Mouse (Mus musculus): ENCODE data around the gene 4930556J24Rik. TPM values are rescaled to one million over a fixed set of nuclear protein-coding genes. Genes with fewer than 3 reads are reported as not detected.

The 4930556J24Rik gene
- polyA plus RNA-seq, 1 experiment from 2014 or later, result 0.31 TPM

DNA sequence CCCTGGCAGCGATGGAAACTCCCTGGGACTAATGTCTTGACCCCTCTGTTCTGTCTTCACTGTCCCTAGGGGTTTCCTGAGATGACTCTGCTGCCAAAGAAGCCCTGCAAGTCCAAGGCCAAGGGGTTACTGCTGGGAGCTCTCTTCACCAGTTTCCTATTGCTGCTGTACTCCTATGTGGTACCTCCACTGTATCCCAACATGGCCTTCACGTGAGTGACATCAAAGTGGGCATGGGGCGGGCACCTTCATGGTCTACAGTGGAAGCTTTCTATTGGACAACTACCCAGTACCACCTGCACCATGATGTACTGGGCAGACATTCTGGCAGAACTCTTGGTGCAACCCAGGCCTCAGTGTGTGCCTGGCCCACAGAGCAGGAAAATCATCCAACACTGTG, 20.3 kb upstream of the 4930556J24Rik start:
- H3K9ac ChIP-seq (replicated peaks; ENCODE audit: low read length), result no peak overlapping the region
- ATAC-seq (ENCODE audit: low FRiP score, low TSS enrichment), result no peak
- peaks cover 45% of the 10 kb centered on the region for H3K27me3 ChIP-seq (ENCODE audit: insufficient read depth, low read length)
- WGBS, result 85% methylated on average over 3 of the region's 3 CpGs
- no peak overlapping the region for H3K27ac ChIP-seq (ENCODE audit: low read length)
- H3K9me3 ChIP-seq (ENCODE audit: low read length), result no peaks in the 10 kb centered on the region
- no peaks in the 10 kb centered on the region for H3K36me3 ChIP-seq (ENCODE audit: insufficient read depth, low read length)
- peaks cover 9% of the 10 kb centered on the region for H3K4me1 ChIP-seq (ENCODE audit: insufficient read depth, low read length)
- no peak overlapping the region for H3K4me2 ChIP-seq (replicated peaks; ENCODE audit: low read depth, low read length)
- H3K4me3 ChIP-seq (ENCODE audit: low read length), result no peak overlapping the region

DNA sequence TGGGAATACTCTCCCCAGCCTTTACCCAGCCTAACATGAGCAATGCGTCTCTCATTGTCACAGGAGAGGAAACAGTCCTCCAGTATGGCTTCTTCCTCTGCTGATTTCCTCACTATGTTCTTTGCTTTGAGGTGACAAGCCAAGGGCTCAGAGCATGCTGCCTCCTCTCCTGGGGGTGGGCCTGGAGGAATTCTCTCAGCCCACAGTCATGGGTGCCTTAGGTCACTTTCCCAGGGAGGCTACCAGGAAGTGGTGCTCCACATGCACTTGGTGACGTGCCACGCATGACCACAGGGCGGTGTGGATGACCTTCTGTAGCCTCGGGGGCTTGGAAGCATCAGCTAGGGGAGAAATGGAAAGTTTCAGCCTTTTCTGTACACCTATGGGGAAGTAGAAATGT, 18.9 kb upstream of the 4930556J24Rik start:
- Histone ChIP-seq H3K36me3 (ENCODE audit: insufficient read depth, low read length) (no peaks in the 10 kb centered on the region), H3K27ac (ENCODE audit: low read length) (no peak overlapping the region), H3K4me3 (ENCODE audit: low read length) (no peak overlapping the region), H3K27me3 (ENCODE audit: insufficient read depth, low read length) (peaks cover 41% of the 10 kb centered on the region), H3K9ac (replicated peaks; ENCODE audit: low read length) (no peak overlapping the region), H3K4me1 (ENCODE audit: insufficient read depth, low read length) (peaks cover 9% of the 10 kb centered on the region), H3K9me3 (ENCODE audit: low read length) (no peaks in the 10 kb centered on the region), H3K4me2 (replicated peaks; ENCODE audit: low read depth, low read length) (no peak overlapping the region)
- no peak for ATAC-seq (ENCODE audit: low FRiP score, low TSS enrichment)
- 72% methylated on average over 5 of the region's 5 CpGs for WGBS

DNA sequence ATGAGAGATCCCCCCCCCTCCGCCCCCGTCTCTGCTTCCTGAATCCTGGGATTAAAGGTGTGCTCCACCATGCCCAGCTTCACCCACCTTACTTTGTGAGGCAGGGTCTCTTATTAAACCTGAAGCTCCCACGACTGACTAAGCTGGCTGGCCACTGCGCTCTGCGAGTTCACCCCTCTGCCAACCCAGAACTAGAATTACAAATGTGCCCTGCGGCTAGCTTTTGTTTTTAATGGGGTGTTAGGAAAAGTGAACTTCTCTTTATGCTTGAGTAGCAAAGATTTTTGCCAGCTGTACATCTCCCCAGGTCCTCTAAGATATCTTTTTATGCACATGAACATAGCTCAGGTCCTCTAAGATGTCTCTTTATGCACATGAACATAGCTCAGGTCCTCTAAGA, 17.3 kb upstream of the 4930556J24Rik start:
- Histone ChIP-seq H3K27ac (ENCODE audit: low read length) (no peak overlapping the region), H3K36me3 (ENCODE audit: insufficient read depth, low read length) (no peaks in the 10 kb centered on the region), H3K4me2 (replicated peaks; ENCODE audit: low read depth, low read length) (no peak overlapping the region), H3K9me3 (ENCODE audit: low read length) (no peaks in the 10 kb centered on the region), H3K4me3 (ENCODE audit: low read length) (no peak overlapping the region), H3K4me1 (ENCODE audit: insufficient read depth, low read length) (peaks cover 9% of the 10 kb centered on the region), H3K27me3 (ENCODE audit: insufficient read depth, low read length) (peaks cover 25% of the 10 kb centered on the region), H3K9ac (replicated peaks; ENCODE audit: low read length) (no peak overlapping the region)
- 68% methylated on average over 6 of the region's 6 CpGs for WGBS
- ATAC-seq (ENCODE audit: low FRiP score, low TSS enrichment), result no peak

- Histone ChIP-seq H3K4me2 (replicated peaks; ENCODE audit: low read depth, low read length) (no peak overlapping the region), H3K27me3 (ENCODE audit: insufficient read depth, low read length) (peaks cover 17% of the 10 kb centered on the region), H3K4me1 (ENCODE audit: insufficient read depth, low read length) (peaks cover 4% of the 10 kb centered on the region), H3K9ac (replicated peaks; ENCODE audit: low read length) (no peak overlapping the region), H3K4me3 (ENCODE audit: low read length) (no peak overlapping the region), H3K27ac (ENCODE audit: low read length) (no peak overlapping the region), H3K9me3 (ENCODE audit: low read length) (no peaks in the 10 kb centered on the region), H3K36me3 (ENCODE audit: insufficient read depth, low read length) (no peaks in the 10 kb centered on the region)
- WGBS, result 71% methylated on average over 6 of the region's 6 CpGs
- no peak for ATAC-seq (ENCODE audit: low FRiP score, low TSS enrichment)
Observed at GRCm38 (mm10) chr11:3993132-3993531, 16.6 kb upstream of the 4930556J24Rik start.

DNA sequence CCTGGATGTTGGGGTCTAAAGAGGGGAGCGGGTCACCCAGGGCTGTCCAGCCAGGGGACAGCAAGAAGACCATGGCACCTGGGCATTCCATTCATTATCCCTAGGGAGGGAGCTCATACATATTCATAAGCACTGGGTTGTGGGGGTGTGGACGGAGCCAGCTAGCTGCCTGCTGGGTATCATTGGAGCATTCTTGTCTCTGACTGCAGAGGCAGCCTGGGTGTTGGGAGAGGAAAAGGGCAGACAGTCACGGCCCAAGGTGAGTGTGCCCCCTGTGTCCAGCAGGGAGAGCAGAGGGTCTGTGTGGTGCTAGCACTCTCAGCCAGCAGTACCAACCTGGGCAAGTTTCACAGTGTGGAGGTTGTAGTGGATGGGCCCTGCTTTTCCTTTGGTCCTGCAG, 13.2 kb upstream of the 4930556J24Rik start:
- Histone ChIP-seq H3K4me1 (ENCODE audit: insufficient read depth, low read length) (peaks cover 1% of the 10 kb centered on the region; the same call in 1 of the 2 replicates), H3K27ac (ENCODE audit: low read length) (no peak overlapping the region), H3K4me2 (replicated peaks; ENCODE audit: low read depth, low read length) (no peak overlapping the region), H3K9me3 (ENCODE audit: low read length) (no peaks in the 10 kb centered on the region), H3K4me3 (ENCODE audit: low read length) (no peak overlapping the region), H3K27me3 (ENCODE audit: insufficient read depth, low read length) (no peaks in the 10 kb centered on the region), H3K36me3 (ENCODE audit: insufficient read depth, low read length) (no peaks in the 10 kb centered on the region), H3K9ac (replicated peaks; ENCODE audit: low read length) (no peak overlapping the region)
- ATAC-seq (ENCODE audit: low FRiP score, low TSS enrichment), result no peak
- 62% methylated on average over 3 of the region's 3 CpGs for WGBS

DNA sequence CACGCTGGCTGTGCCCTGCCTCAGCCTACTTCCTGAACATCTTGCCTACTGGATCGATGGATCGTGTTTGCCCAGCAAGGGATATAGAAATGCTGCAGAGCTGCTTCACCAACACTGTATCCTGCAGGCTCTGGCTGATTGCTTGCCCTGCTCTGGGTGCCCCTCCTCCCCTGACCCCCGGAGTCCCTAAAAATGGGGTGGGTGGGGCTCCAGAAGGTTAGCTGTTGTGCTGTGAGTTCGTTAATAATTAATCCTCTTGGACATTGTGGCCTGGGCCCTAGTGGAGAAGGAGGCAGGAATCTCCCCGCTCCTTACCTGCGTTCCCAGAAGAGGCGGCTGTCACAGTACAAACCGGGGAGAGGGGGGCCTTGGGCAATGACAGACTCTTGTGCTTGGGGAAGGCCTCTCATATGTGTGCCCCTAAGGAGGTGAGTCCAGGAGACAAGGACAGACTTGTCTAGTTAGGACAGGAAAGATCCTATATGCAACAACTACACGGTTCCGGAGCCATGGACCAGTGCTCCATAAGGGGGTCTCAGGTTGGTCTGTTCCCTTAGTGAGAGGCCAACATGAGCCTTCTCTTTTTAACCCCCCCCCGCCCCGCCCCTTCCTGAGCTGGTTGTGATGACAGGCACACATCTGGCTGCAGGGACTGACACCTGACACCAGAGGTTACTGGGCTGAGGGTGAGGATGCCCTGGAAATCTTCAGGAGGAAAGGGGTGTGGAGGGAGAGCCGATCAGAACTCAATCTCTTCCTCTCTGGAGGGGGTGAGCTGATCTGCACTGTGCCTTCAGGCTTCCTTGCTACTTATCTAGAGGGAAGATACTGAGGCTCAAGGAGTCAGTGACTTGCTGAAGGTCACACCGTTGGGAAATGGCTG, 7.5 kb upstream of the 4930556J24Rik start:
- ATAC-seq (ENCODE audit: low FRiP score, low TSS enrichment), result peak; percentile 81
- H3K9ac ChIP-seq (replicated peaks; ENCODE audit: low read length), result peak overlapping the region; percentile 70
- H3K36me3 ChIP-seq (ENCODE audit: insufficient read depth, low read length), result peaks cover 13% of the 10 kb centered on the region
- H3K27ac ChIP-seq (ENCODE audit: low read length), result peak overlapping the region; percentile 69; the same call in 1 of the 2 replicates
- H3K27me3 ChIP-seq (ENCODE audit: insufficient read depth, low read length), result peaks cover 9% of the 10 kb centered on the region; the same call in 1 of the 2 replicates
- peak overlapping the region; percentile 51 for H3K4me3 ChIP-seq (ENCODE audit: low read length)
- peak overlapping the region; percentile 67 for H3K4me2 ChIP-seq (replicated peaks; ENCODE audit: low read depth, low read length)
- peaks cover 19% of the 10 kb centered on the region; the same call in 1 of the 2 replicates for H3K4me1 ChIP-seq (ENCODE audit: insufficient read depth, low read length)
- no peaks in the 10 kb centered on the region for H3K9me3 ChIP-seq (ENCODE audit: low read length)
- 7% methylated on average over 15 of the region's 15 CpGs for WGBS

- Histone ChIP-seq H3K27ac (ENCODE audit: low read length) (peak within 1 kb of the TSS; percentile 69), H3K4me2 (replicated peaks; ENCODE audit: low read depth, low read length) (peak within 1 kb of the TSS; percentile 67), H3K9ac (replicated peaks; ENCODE audit: low read length) (peak within 1 kb of the TSS; percentile 70), H3K36me3 (ENCODE audit: insufficient read depth, low read length) (peaks cover 20% of the 10 kb centered on the region), H3K27me3 (ENCODE audit: insufficient read depth, low read length) (peaks cover 9% of the 10 kb centered on the region; the same call in 1 of the 2 replicates), H3K4me3 (ENCODE audit: low read length) (peak within 1 kb of the TSS; percentile 51), H3K4me1 (ENCODE audit: insufficient read depth, low read length) (peaks cover 19% of the 10 kb centered on the region; the same call in 1 of the 2 replicates), H3K9me3 (ENCODE audit: low read length) (no peaks in the 10 kb centered on the region)
- peak; percentile 73 for ATAC-seq (ENCODE audit: low FRiP score, low TSS enrichment)
- under 1% methylated on average over 32 of the region's 37 CpGs for WGBS
Observed at GRCm38 (mm10) chr11:3983291-3983862, 6.8 kb upstream of the 4930556J24Rik start, which contains the start of gene Gal3st1. TSS of gene Gal3st1 (plus strand) at chr11:3983636.

DNA sequence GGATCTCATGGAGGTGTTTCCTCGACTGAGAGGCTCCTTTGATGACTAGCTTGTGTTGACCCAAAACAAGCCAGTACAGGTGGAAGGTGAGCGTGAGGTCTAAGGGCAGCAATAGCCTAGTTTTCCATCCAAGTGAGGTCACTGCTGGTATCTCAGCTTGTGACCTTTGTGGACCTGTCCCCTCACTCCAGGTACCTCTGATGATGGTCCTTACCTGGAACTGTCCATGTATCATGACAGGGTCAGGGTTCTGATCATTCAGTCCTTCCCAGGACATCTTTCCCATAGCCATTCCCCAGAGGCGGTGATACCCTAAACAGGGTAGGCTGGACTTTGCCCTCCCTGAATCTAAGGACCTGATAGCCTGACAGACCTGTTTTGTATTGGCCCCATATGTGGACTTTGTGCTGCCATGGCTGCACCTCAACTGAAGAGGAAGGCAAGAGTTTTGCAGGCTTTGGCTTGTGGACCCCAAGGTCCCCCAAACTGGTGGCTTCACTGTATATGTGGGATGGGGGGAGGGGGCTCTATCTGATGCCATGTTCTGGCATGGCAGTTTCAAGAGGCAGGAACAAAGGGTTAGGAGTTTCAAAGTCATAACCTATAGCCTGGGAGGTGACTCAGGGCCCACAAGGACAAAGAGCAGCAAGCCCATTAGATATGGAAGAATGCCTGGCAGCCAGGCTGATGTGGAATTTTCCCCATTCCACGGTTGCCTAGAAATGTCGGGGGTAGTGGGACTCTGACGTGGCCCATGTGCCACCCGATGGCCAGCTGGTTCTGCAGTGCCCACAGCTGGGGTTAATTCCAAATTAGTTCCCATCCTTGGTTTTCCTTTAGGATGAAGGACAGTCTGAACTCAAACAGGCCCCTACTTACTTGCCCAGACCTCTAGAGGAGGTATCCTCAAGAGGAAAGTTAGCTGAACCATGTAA, 6.0 kb upstream of the 4930556J24Rik start:
- WGBS, result 72% methylated on average over 7 of the region's 7 CpGs
- no peak for ATAC-seq (ENCODE audit: low FRiP score, low TSS enrichment)
- H3K36me3 ChIP-seq (ENCODE audit: insufficient read depth, low read length), result peaks cover 28% of the 10 kb centered on the region
- H3K4me2 ChIP-seq (replicated peaks; ENCODE audit: low read depth, low read length), result peak overlapping the region; percentile 67
- H3K4me1 ChIP-seq (ENCODE audit: insufficient read depth, low read length), result peaks cover 19% of the 10 kb centered on the region; the same call in 1 of the 2 replicates
- H3K9ac ChIP-seq (replicated peaks; ENCODE audit: low read length), result peak overlapping the region; percentile 70; the same call in 1 of the 2 replicates
- peak overlapping the region; percentile 68 for H3K27ac ChIP-seq (ENCODE audit: low read length)
- peaks cover 9% of the 10 kb centered on the region; the same call in 1 of the 2 replicates for H3K27me3 ChIP-seq (ENCODE audit: insufficient read depth, low read length)
- no peaks in the 10 kb centered on the region for H3K9me3 ChIP-seq (ENCODE audit: low read length)
- H3K4me3 ChIP-seq (ENCODE audit: low read length), result peak overlapping the region; percentile 51

DNA sequence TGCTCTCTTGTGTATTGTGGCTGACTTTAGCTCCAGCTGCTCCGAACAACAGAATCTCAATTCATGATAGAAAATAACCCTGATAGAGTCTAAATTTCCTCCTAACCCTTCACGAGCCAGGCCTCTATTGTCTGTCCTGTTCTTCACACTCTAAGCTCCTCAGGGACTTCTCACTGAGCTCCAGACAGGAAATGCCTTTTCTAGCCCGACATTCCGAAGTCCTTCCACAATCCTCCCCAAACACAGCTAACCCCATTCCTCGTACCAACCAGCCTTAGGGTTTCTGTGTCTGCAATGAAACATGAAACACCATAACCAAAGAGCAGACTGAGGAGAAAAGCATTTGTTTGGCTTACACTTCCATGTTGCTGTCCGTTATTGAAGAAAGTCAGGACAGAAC, 5.0 kb upstream of the 4930556J24Rik start:
- Histone ChIP-seq H3K27me3 (ENCODE audit: insufficient read depth, low read length) (peaks cover 9% of the 10 kb centered on the region; the same call in 1 of the 2 replicates), H3K4me1 (ENCODE audit: insufficient read depth, low read length) (peaks cover 19% of the 10 kb centered on the region; the same call in 1 of the 2 replicates), H3K27ac (ENCODE audit: low read length) (peak overlapping the region; percentile 48), H3K9me3 (ENCODE audit: low read length) (no peaks in the 10 kb centered on the region), H3K9ac (replicated peaks; ENCODE audit: low read length) (no peak overlapping the region), H3K36me3 (ENCODE audit: insufficient read depth, low read length) (peaks cover 37% of the 10 kb centered on the region), H3K4me2 (replicated peaks; ENCODE audit: low read depth, low read length) (no peak overlapping the region), H3K4me3 (ENCODE audit: low read length) (no peak overlapping the region)
- no peak for ATAC-seq (ENCODE audit: low FRiP score, low TSS enrichment)
- 50% methylated on average over 6 of the region's 6 CpGs for WGBS

Data from kidney, embryonic 16.5 days (tissue).